Comparison of ENCODE assay signal across 16 mouse cellular contexts in the genomic region with DNA sequence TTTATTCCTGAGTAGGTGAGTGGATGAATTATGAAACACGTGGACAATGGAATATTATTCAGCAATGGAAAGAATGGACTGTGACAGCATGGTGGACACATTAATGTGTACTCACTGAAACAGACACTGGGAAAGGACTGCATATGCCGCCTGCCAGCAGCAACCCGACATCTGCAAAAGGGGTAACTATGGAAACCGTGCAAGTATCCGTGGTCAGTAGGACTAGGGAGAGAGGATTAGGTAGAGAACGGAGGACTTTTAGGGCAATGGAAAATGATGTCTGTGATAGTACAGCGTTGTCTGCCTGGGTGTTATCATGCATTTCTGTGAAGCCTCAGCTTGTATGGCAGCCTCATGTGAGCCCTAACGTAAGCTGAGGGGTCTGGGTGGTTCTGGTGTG. TPM values are rescaled to one million over a fixed set of nuclear protein-coding genes. Genes with fewer than 3 reads are reported as not detected.
DNase-seq lines count a peak whose midpoint lies in the region; ATAC-seq and TF ChIP-seq lines count a peak whose summit lies in the region.
"Had no signal": no experiment of that assay in that cellular context is flagged by ENCODE, and none has a peak within 500 bp of the region (broad histone marks: within the 10 kb centered on the region; RNA-seq: fewer than 3 reads in every experiment).

No protein-coding gene starts in this region.

- no peak for TF ChIP-seq EP300 in heart, postnatal 0 days (IDR thresholded peaks at IDR 0.05; ENCODE audit: low read depth)
- TF ChIP-seq EP300 in heart, adult 2 months (IDR thresholded peaks at IDR 0.05; ENCODE audit: insufficient read depth, low read depth, low read length), result no peak

- H3K9ac ChIP-seq in heart, postnatal 0 days (replicated peaks; ENCODE audit: low read depth, low read length), result no peak overlapping the region
- no peak overlapping the region for H3K9ac ChIP-seq in heart, adult 2 months (ENCODE audit: low read depth, low read length)
- no peak overlapping the region for H3K9ac ChIP-seq in midbrain, postnatal 0 days (replicated peaks; ENCODE audit: low read length, poor library complexity, severe bottlenecking)
- H3K9ac ChIP-seq in midbrain, embryonic 13.5 days (replicated peaks), result no peak overlapping the region
- H3K9ac ChIP-seq: embryonic facial prominence, embryonic 12.5 days; forebrain, postnatal 0 days; heart, embryonic 15.5 days had no signal

- no peaks in the 10 kb centered on the region for H3K36me3 ChIP-seq in heart, postnatal 0 days (replicated peaks; ENCODE audit: control insufficient read depth, insufficient read depth, low read length)
- H3K36me3 ChIP-seq in heart, adult 2 months (ENCODE audit: control insufficient read depth, insufficient read depth, low read length), result no peaks in the 10 kb centered on the region
- H3K36me3 ChIP-seq in midbrain, embryonic 10.5 days, result no peaks in the 10 kb centered on the region
- no peaks in the 10 kb centered on the region for H3K36me3 ChIP-seq in midbrain, postnatal 0 days (ENCODE audit: insufficient read depth, low read length)
- H3K36me3 ChIP-seq in midbrain, embryonic 13.5 days, result no peaks in the 10 kb centered on the region
- H3K36me3 ChIP-seq: embryonic facial prominence, embryonic 12.5 days; heart, embryonic 10.5 days; heart, embryonic 15.5 days had no signal

- no peaks in the 10 kb centered on the region for H3K27me3 ChIP-seq in heart, postnatal 0 days (ENCODE audit: control insufficient read depth, insufficient read depth, low read length)
- 0 out of 2 replicates have a peak, but pooled peaks cover 1% of the 10 kb centered on the region for H3K27me3 ChIP-seq in heart, adult 2 months (ENCODE audit: control insufficient read depth, insufficient read depth, low read length)
- H3K27me3 ChIP-seq in midbrain, embryonic 10.5 days (ENCODE audit: low read depth, poor library complexity, severe bottlenecking), result peaks cover 18% of the 10 kb centered on the region
- no peaks in the 10 kb centered on the region for H3K27me3 ChIP-seq in midbrain, postnatal 0 days (ENCODE audit: insufficient read depth, low read length)
- no peaks in the 10 kb centered on the region for H3K27me3 ChIP-seq in midbrain, embryonic 13.5 days
- H3K27me3 ChIP-seq: embryonic facial prominence, embryonic 12.5 days; heart, embryonic 15.5 days had no signal

- no peak overlapping the region for H3K4me2 ChIP-seq in heart, postnatal 0 days (ENCODE audit: low read depth, low read length)
- H3K4me2 ChIP-seq in midbrain, postnatal 0 days (ENCODE audit: low read depth, low read length, poor library complexity, severe bottlenecking), result no peak overlapping the region
- H3K4me2 ChIP-seq in midbrain, embryonic 13.5 days (replicated peaks), result no peak overlapping the region
- H3K4me2 ChIP-seq: embryonic facial prominence, embryonic 12.5 days; heart, embryonic 15.5 days had no signal

- H3K27ac ChIP-seq in heart, postnatal 0 days (ENCODE audit: low read depth), result 0 out of 2 replicates have a peak overlapping the region, but pooled peaks have one; percentile 36
- no peak overlapping the region for H3K27ac ChIP-seq in heart, adult 2 months
- peak overlapping the region; percentile 64; the same call in 1 of the 2 replicates for H3K27ac ChIP-seq in midbrain, embryonic 10.5 days (replicated peaks)
- H3K27ac ChIP-seq in midbrain, postnatal 0 days (ENCODE audit: low read depth, low read length), result no peak overlapping the region
- H3K27ac ChIP-seq in midbrain, embryonic 13.5 days, result no peak overlapping the region
- H3K27ac ChIP-seq: embryonic facial prominence, embryonic 12.5 days; heart, embryonic 10.5 days had no signal

- H3K4me1 ChIP-seq in heart, postnatal 0 days (ENCODE audit: control insufficient read depth, insufficient read depth), result no peaks in the 10 kb centered on the region
- H3K4me1 ChIP-seq in heart, adult 2 months (ENCODE audit: control insufficient read depth, insufficient read depth, low read length), result peaks cover 4% of the 10 kb centered on the region
- peaks cover 26% of the 10 kb centered on the region for H3K4me1 ChIP-seq in midbrain, embryonic 10.5 days
- H3K4me1 ChIP-seq in midbrain, postnatal 0 days (ENCODE audit: insufficient read depth, low read length), result no peaks in the 10 kb centered on the region; the same call in 1 of the 2 replicates
- H3K4me1 ChIP-seq in midbrain, embryonic 13.5 days (replicated peaks), result peaks cover 8% of the 10 kb centered on the region
- H3K4me1 ChIP-seq: heart, embryonic 15.5 days had no signal

- ATAC-seq in heart, postnatal 0 days (ENCODE audit: insufficient read depth, low read depth), result no peak
- ATAC-seq in midbrain, postnatal 0 days (ENCODE audit: low FRiP score), result no peak
- ATAC-seq in midbrain, embryonic 13.5 days, result peak; percentile 63; the same call in 1 of the 2 replicates
- ATAC-seq: forebrain, postnatal 0 days had no signal

- H3K4me3 ChIP-seq in heart, postnatal 0 days (ENCODE audit: low read depth, low read length), result no peak overlapping the region
- no peak overlapping the region for H3K4me3 ChIP-seq in heart, adult 2 months
- no peak overlapping the region for H3K4me3 ChIP-seq in midbrain, embryonic 10.5 days
- H3K4me3 ChIP-seq in midbrain, postnatal 0 days (ENCODE audit: low read depth, low read length), result no peak overlapping the region
- H3K4me3 ChIP-seq in midbrain, embryonic 13.5 days (replicated peaks), result no peak overlapping the region
- H3K4me3 ChIP-seq: embryonic facial prominence, embryonic 12.5 days; heart, embryonic 10.5 days; heart, embryonic 15.5 days had no signal

- no peaks in the 10 kb centered on the region for H3K79me2 ChIP-seq in heart, adult 2 months (replicated peaks; ENCODE audit: control insufficient read depth, insufficient read depth, low read length)

- no peaks in the 10 kb centered on the region for H3K9me3 ChIP-seq in heart, postnatal 0 days (replicated peaks; ENCODE audit: control insufficient read depth, low read length)
- no peaks in the 10 kb centered on the region for H3K9me3 ChIP-seq in midbrain, embryonic 10.5 days (replicated peaks)
- no peaks in the 10 kb centered on the region for H3K9me3 ChIP-seq in midbrain, postnatal 0 days (ENCODE audit: low read length)
- H3K9me3 ChIP-seq in midbrain, embryonic 13.5 days, result no peaks in the 10 kb centered on the region
- H3K9me3 ChIP-seq: embryonic facial prominence, embryonic 12.5 days; heart, embryonic 10.5 days; heart, embryonic 15.5 days had no signal

- no peak for DNase-seq in heart, postnatal 0 days (ENCODE audit: low spot score)
- DNase-seq in heart, adult 2 months, result no peak
- peak; percentile 26 for DNase-seq in midbrain, embryonic 10.5 days (ENCODE audit: low spot score)
- no peak for DNase-seq in midbrain, postnatal 0 days (ENCODE audit: low spot score)
- DNase-seq in liver, result no peak
- no peak for DNase-seq in embryo, embryonic 9.5 days (ENCODE audit: extremely low spot score)
- DNase-seq: adrenal gland, postnatal 25 days; cerebellum, adult 2 months; cerebellum, postnatal 10 days; forebrain, postnatal 0 days; gastrocnemius, postnatal 14 days; heart, postnatal 36 days had no signal

- TF ChIP-seq CTCF in heart, postnatal 0 days (IDR thresholded peaks at IDR 0.05; ENCODE audit: low read depth), result no peak
- no peak for TF ChIP-seq CTCF in heart, adult 2 months (IDR thresholded peaks at IDR 0.05)
- TF ChIP-seq CTCF in midbrain, postnatal 0 days (IDR thresholded peaks at IDR 0.05), result no peak

- TF ChIP-seq POLR2A in heart, adult 2 months (IDR thresholded peaks at IDR 0.05; ENCODE audit: insufficient read depth, low read depth, low read length), result no peak

- 78% methylated on average over 8 of the region's 8 CpGs for WGBS in heart, postnatal 0 days
- WGBS in heart, adult 2 months, result 86% methylated on average over 8 of the region's 8 CpGs
- 60% methylated on average over 8 of the region's 8 CpGs for WGBS in midbrain, embryonic 10.5 days
- WGBS in midbrain, postnatal 0 days, result 29% methylated on average over 8 of the region's 8 CpGs
- WGBS in midbrain, embryonic 13.5 days, result 33% methylated on average over 8 of the region's 8 CpGs

- intact Hi-C loops in heart, adult 2 months (cut with DNase I), result no loop called here

RNA-seq across cellular contexts. Expression of a gene that starts 59.6 kb away (rescaled TPM):
- total RNA-seq in heart, postnatal 0 days (2014; rRNA removed; ENCODE audit: low replicate concordance), result 23.7 and 24.3 TPM in 2 replicates
- polyA plus RNA-seq in heart, postnatal 0 days (2015; fragmentation: Nextera tagmentation; extraction: Ambion mirVana), result 25.5 and 26.9 TPM in 2 replicates
- total RNA-seq in heart, adult 2 months (2021), result 10 to 100 TPM in 1 of 2 experiments, 1 to 10 TPM in 1; 8.6 to 10.0 TPM
- polyA plus RNA-seq in heart, adult 2 months (2012; rRNA removed), result 17.0 and 26.1 TPM in 2 replicates
- polyA plus RNA-seq in midbrain, embryonic 10.5 days (2016; fragmentation: Nextera tagmentation; extraction: Ambion mirVana), result 23.6 and 23.9 TPM in 2 replicates
- total RNA-seq in midbrain, postnatal 0 days (2014; rRNA removed), result 11.9 and 17.4 TPM in 2 replicates
- polyA plus RNA-seq in midbrain, postnatal 0 days (2015; fragmentation: Nextera tagmentation; extraction: Ambion mirVana), result 19.2 and 19.8 TPM in 2 replicates
- 15.9 and 17.1 TPM in 2 replicates for polyA plus RNA-seq in midbrain, embryonic 13.5 days (2015; fragmentation: Nextera tagmentation; extraction: Ambion mirVana)

Comparison
In these comparisons a context has a peak if more than half of its experiments do, and no peak if none do; other contexts are left out.
1. H3K27ac ChIP-seq: peak in heart, postnatal 0 days (single experiment) and midbrain, embryonic 10.5 days (single experiment); none in heart, adult 2 months (single experiment), midbrain, postnatal 0 days (single experiment) and midbrain, embryonic 13.5 days (single experiment).